Mouse (Mus musculus) adrenal gland, adult (tissue): ENCODE data around the gene Cep295.
A peak's percentile ranks its signal among the peaks of the same experiment; 100 is the strongest.
"Not testable (repeated sequence)": the region's sequence is repeated elsewhere in the genome, so short reads cannot be mapped to it uniquely, and the experiment has no call there.

Source experiments
- DNase-seq, 2 experiments: peaks; one replicate each; pipeline ENCODE4 v3.0.0; 2022 to 2023; ENCODE audit warnings: low spot score in 1 of 2; ENCODE audit not compliant: inconsistent age in 2 of 2

The Cep295 gene

DNA sequence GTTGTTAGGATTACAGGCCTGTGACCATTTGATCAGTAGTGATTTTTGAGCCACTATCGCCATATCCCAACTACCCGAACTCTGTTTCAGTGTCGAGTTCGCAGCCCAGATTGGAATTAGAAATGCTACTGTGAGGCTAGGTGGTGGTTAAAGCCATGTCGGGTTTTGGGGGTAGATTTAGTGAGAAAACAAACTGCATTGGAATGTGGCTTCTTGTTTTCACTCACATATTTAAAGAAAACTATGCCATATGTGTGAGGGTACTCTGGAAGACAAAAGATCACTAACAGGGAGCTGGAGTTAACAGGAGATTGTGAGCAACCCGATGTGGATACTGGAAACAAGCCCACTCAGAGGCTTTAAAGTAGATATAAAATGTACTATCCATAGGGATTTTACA, 50.3 kb downstream of the Cep295 start:
- no peak for DNase-seq

- DNase-seq = peak in 1 of 2 experiments; percentile 64
These were observed 51.0 kb downstream of the Cep295 start, which contains the start of gene 4931406C07Rik for GRCm38 (mm10) chr9:15306398-15307119. Gene 4931406C07Rik, minus strand, starts transcription at chr9:15306448.

GRCm38 (mm10) chr9:15305503-15306397, 51.8 kb downstream of the Cep295 start, which contains the start of gene Taf1d:
Gene Taf1d, plus strand, starts transcription at chr9:15306214.
- peak; percentile 97 to 99 for DNase-seq

DNA sequence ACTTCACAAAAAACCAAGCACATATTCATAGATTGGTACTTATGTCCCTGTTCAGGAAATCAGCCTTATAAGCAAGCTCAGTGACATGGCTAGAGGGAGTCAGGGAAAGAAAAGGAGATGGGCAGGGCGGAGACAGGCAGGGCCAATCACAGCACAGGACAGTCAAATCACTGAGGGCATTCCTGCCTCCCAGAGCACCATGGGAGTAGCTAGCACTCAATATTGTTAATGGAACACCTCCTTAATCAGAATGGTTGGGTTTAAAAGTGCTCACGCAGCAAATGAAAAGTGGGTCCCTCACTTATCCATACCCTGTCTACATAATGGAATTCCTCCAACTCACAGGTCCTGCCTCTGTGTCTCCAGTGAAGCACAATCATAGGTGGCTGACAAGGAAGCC, 54.7 kb downstream of the Cep295 start:
- DNase-seq = peak; percentile 53 to 79

GRCm38 (mm10) chr9:15302006-15302405, 55.6 kb downstream of the Cep295 start:
- not testable (repeated sequence) for DNase-seq

- peak; percentile 86 to 94 for DNase-seq
These were observed 56.2 kb downstream of the Cep295 start for GRCm38 (mm10) chr9:15301399-15301798.

DNA sequence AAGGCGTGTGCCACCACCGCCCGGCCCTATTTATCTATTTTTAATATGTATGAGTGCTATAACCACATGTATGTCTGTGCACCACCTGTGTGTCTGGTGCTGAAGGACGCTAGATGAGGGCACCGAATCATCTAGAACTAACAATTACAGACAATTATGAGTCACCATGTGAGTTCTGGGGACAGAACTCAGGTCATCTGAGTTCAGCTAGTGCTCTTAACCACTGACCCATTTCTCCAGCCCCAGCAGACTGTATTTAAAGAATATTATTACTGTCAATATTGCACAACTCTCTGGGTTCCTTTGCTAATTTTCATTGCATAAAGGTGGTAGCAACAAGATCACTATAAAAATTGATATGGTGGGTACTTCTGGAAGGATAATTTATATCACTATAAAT, 57.5 kb downstream of the Cep295 start:
- DNase-seq = peak; percentile 17 to 62

GRCm38 (mm10) chr9:15298451-15298850, 59.1 kb downstream of the Cep295 start:
- no peak for DNase-seq

- no peak for DNase-seq
These were observed 60.5 kb downstream of the Cep295 start for GRCm38 (mm10) chr9:15297112-15297511.

DNA sequence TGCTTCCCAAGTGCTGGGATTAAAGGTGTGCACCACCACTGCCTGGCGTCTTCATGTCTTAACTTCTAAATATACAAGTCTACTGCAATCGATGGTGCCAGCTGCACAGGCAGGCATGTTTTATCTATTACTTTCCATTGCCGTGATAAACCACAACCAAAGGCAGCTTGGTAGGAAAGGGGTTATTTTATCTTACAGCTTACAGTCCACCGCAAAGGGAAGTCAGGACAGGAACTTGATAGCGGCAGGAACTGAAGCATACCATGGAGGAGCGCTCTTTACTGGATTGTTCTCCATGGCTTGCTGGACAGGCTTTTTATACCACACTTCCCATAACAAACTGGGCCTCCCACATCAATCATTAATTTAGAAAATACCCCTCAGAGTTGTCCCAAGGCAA, 68.3 kb downstream of the Cep295 start:
- DNase-seq = no peak

DNA sequence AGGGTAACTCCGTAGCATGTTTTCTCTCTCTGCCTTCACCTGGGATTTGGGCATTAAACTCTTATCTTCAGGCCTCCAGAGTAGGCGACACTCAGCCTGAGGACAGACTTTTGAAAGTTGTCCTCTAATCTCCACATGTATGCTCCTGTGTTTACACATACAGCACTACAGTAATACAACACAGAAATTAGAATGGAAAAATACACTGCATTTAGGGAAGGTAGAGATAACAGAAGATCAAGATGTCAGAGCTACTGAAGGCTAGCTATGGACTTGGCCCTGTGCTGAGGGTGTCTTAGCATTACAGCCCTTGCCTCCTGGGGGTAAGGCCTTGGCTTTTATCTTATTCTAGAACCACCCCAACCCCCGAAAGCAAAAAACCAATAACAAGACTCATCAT, 69.2 kb downstream of the Cep295 start:
- DNase-seq = no peak

DNA sequence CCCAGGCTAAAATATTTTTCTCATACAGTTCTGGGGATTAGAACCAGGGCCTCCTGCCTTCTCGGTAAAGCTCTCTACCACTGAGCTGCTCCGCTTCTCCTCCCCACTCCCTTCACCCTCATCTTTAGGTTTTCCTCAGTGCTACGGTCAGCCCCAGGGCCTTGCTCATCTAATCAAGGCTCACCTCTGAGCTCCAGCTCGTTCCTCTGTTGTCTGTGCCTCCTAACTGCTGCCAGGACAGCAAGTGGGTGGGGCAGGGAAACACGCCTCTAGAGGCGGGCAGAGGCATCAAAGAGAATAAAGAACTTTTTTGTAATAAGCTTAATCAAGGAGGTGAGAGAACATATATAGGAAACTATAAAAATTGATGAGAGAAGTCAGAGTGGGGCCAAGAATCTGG, 69.7 kb downstream of the Cep295 start:
- no peak for DNase-seq

GRCm38 (mm10) chr9:15285443-15285842, 72.1 kb downstream of the Cep295 start:
- peak; percentile 26 to 69 for DNase-seq

DNA sequence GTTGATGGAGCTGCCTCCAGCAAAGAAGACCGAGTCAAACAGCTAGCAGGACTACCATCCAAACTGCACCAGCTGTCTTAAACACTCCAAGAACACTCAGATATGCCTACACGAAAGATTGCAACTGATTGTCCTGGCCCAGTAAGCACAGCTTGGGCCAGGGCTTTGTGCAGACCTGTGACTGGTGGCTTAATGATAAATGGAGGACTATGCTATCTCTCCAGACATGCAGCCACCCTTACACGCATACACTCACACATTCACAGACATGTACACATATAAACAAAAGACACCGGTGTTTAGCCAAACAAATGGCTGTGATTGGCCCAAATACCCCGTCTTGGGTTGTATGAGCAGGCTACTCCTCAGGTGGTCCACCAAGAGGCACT, 77.1 kb downstream of the Cep295 start:
- DNase-seq = no peak

DNA sequence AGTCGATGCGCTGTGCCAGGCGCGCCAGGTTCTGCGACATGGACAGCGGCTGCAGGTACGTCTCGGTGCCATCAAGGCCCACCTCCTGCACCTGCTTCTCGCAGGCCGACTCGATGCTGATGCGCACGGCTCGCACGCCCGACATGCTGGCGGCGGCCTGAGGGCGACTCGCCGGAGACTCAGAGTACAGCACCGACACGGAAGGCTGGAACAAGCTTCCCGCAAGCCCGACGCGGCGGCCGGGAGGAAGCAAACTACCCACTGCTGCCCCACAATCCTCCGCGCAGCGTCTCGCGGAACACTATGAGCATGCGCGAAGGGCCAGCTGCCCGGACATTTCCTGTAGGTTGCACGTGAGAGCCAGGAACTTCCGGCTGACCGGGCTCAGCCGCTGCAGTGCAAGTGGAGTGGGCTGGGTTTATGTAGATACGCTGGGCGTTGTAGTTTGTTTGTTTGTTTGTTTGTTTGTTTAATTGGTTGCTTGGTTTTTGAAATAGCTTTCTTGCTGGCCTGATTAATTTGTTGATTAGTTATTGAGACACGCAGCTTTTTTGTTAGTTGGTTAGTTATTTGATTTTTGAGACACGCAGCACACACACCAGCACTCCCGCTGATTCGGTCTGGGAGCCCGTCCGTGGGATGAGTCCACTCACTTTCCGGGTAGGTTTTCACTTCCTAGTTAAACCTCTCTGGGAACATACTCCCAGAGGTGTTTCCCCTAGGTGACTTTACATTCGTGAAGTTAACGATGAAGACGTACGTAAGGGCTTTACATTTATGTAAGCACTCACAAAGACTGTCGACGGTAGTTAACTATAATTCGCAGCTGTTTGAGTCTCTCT, 77.7 kb downstream of the Cep295 start, which contains the start of gene Med17:
Med17 (minus strand) TSS at position 283 of the 842 bp plus-strand sequence.
- DNase-seq = peak; percentile 94 to 97

GRCm38 (mm10) chr9:15279139-15279648, 78.4 kb downstream of the Cep295 start:
- no peak for DNase-seq

GRCm38 (mm10) chr9:15278343-15278742, 79.2 kb downstream of the Cep295 start:
- DNase-seq = peak in 1 of 2 experiments; percentile 37

- DNase-seq = no peak
These were observed 80.7 kb downstream of the Cep295 start for GRCm38 (mm10) chr9:15276855-15277254.

DNA sequence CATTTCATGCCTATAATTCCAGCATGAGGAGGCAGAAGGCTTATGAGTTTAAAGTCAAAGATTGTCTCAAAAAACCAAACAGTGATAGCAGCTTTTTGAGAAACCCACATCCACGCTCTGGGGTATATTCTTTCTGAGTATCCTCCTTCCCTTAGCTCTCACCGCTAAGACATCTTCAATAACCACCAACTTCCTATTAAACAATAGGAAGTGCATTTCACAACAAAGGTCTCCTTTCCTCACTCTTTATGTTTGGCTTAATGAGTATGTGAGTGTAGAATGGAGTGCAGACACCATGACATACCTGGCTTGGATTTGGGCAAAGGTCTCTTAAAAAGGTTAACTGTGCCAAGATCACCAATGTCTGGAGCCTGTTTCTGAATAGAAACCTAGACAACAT, 83.6 kb downstream of the Cep295 start:
- no peak for DNase-seq
